Mouse (Mus musculus): ENCODE measurements around the gene Asap3. TPM values are rescaled to one million over a fixed set of nuclear protein-coding genes. Genes with fewer than 3 reads are reported as not detected.

The Asap3 gene
- polyA plus RNA-seq, 1 experiment from 2014 or later: 5.3 TPM

DNA sequence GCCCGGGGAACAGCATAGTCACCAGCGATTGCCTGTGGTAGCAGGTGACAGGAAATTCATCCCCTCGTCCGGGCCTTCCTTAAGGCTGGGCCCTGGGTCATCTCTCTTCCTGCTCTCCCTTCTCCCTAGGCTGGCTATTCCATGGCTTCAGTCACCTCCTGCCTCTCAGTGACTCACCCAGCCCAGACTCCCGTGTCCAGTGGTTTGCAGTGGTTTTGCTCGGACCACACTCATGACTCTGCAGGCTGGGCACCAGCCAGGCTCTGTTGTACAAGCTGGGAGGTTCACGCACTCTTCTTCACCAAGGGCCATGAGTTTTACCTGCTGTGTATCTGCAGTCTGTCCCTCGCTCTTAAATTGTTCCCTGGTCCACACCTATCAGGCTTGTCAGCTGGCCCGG, 4.8 kb downstream of the Asap3 start:
- H3K9me3 ChIP-seq: no peaks in the 10 kb centered on the region
- WGBS: 79% methylated on average over 9 of the region's 9 CpGs

DNA sequence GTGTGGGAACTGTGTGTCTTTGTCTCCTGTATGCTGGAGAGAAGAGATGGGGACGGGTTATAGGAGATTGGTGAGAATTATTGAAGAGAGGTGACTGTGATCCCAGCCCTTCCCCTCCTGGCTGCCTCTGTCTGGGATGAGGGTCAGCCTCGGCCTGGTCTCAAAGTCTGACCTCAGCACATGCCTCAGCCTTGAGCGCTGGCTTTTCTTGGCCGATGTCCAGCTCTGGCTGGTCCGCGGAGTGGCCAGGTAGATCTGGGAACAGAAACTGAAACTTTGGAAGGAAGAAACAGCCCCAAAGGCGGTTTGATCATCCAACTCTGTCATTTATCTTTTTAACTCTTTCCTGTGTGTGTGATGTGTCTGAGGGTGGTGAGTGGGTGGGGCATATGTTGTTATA, 7.5 kb downstream of the Asap3 start:
- H3K27me3 ChIP-seq (replicated peaks; ENCODE audit: low read depth, poor library complexity, severe bottlenecking): peaks cover 16% of the 10 kb centered on the region
- peaks cover 27% of the 10 kb centered on the region for H3K4me1 ChIP-seq
- no peak for DNase-seq (ENCODE audit: low spot score)
- no peak overlapping the region for H3K4me3 ChIP-seq
- WGBS: 86% methylated on average over 7 of the region's 7 CpGs
- H3K9me3 ChIP-seq: no peaks in the 10 kb centered on the region
- 0 out of 2 replicates have a peak, but pooled peaks cover 4% of the 10 kb centered on the region for H3K36me3 ChIP-seq (replicated peaks)
- no peak overlapping the region for H3K27ac ChIP-seq (replicated peaks)

More for the DNA sequence above, 4.8 kb downstream of the Asap3 start:
- Histone ChIP-seq H3K27me3 (replicated peaks; ENCODE audit: low read depth, poor library complexity, severe bottlenecking) (peaks cover 26% of the 10 kb centered on the region), H3K36me3 (replicated peaks) (0 out of 2 replicates have a peak, but pooled peaks cover 4% of the 10 kb centered on the region), H3K27ac (replicated peaks) (no peak overlapping the region), H3K4me1 (peaks cover 29% of the 10 kb centered on the region), H3K4me3 (no peak overlapping the region)
- DNase-seq (ENCODE audit: low spot score): no peak

- no peaks in the 10 kb centered on the region for H3K9me3 ChIP-seq
- peaks cover 21% of the 10 kb centered on the region for H3K27me3 ChIP-seq (replicated peaks; ENCODE audit: low read depth, poor library complexity, severe bottlenecking)
- H3K27ac ChIP-seq (replicated peaks): no peak overlapping the region
- peaks cover 34% of the 10 kb centered on the region for H3K4me1 ChIP-seq
- H3K36me3 ChIP-seq (replicated peaks): 0 out of 2 replicates have a peak, but pooled peaks cover 4% of the 10 kb centered on the region
- H3K4me3 ChIP-seq: no peak overlapping the region
- WGBS: 85% methylated on average over 8 of the region's 8 CpGs
- DNase-seq (ENCODE audit: low spot score): no peak
These were observed 8.7 kb downstream of the Asap3 start for GRCm38 (mm10) chr4:136214828-136215227.

GRCm38 (mm10) chr4:136215576-136215975, 9.4 kb downstream of the Asap3 start:
- no peak for DNase-seq (ENCODE audit: low spot score)
- H3K27ac ChIP-seq (replicated peaks): no peak overlapping the region
- WGBS: 87% methylated on average over 8 of the region's 8 CpGs
- H3K27me3 ChIP-seq (replicated peaks; ENCODE audit: low read depth, poor library complexity, severe bottlenecking): peaks cover 28% of the 10 kb centered on the region
- H3K36me3 ChIP-seq (replicated peaks): 0 out of 2 replicates have a peak, but pooled peaks cover 4% of the 10 kb centered on the region
- no peak overlapping the region for H3K4me3 ChIP-seq
- H3K9me3 ChIP-seq: no peaks in the 10 kb centered on the region
- peaks cover 42% of the 10 kb centered on the region for H3K4me1 ChIP-seq

GRCm38 (mm10) chr4:136217063-136217462, 10.9 kb downstream of the Asap3 start:
- Histone ChIP-seq H3K9me3 (no peaks in the 10 kb centered on the region), H3K4me1 (peaks cover 47% of the 10 kb centered on the region), H3K27ac (replicated peaks) (no peak overlapping the region; the same call in 1 of the 2 replicates), H3K4me3 (no peak overlapping the region), H3K27me3 (replicated peaks; ENCODE audit: low read depth, poor library complexity, severe bottlenecking) (peaks cover 37% of the 10 kb centered on the region), H3K36me3 (replicated peaks) (0 out of 2 replicates have a peak, but pooled peaks cover 4% of the 10 kb centered on the region)
- 70% methylated on average over 10 of the region's 10 CpGs for WGBS
- no peak for DNase-seq (ENCODE audit: low spot score)

DNA sequence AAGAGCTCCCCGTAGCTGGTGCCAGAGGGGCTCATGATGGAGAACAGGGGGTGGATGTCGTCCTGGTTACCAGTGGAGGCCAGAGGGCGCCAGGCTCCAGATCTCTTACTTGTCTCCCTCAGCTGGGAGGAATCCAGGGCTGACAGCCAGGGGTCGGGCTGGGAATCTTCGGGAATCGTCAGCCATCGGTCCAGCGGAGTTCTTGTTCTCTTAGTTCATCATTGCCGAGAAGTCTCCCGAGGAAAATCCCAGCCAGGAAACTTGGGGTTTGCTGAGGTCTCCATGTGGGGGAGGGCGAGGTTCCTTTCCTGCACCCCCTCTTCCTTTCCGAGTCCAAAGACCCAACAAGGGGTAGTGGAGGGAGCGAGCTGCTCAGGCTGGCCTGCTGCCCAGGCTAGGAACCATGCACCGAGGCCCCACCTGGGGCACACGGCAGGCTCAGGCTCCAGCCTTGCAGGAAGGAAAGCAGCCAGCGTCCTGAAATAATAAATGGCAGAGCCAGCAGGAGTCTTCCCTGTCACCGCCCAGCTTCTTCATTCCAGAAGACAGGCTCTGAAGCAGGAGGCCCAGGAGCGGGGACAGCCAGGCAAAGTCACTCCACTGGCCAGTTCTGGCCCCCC, 12.5 kb downstream of the Asap3 start:
- H3K27me3 ChIP-seq (replicated peaks; ENCODE audit: low read depth, poor library complexity, severe bottlenecking): peaks cover 37% of the 10 kb centered on the region
- H3K9me3 ChIP-seq: no peaks in the 10 kb centered on the region
- H3K36me3 ChIP-seq (replicated peaks): 0 out of 2 replicates have a peak, but pooled peaks cover 4% of the 10 kb centered on the region
- H3K4me1 ChIP-seq: peaks cover 53% of the 10 kb centered on the region
- H3K4me3 ChIP-seq: 0 out of 2 replicates have a peak overlapping the region, but pooled peaks have one; percentile 25
- peak overlapping the region; percentile 48 for H3K27ac ChIP-seq (replicated peaks)
- WGBS: 11% methylated on average over 18 of the region's 18 CpGs
- peak; percentile 47 for DNase-seq (ENCODE audit: low spot score)

DNA sequence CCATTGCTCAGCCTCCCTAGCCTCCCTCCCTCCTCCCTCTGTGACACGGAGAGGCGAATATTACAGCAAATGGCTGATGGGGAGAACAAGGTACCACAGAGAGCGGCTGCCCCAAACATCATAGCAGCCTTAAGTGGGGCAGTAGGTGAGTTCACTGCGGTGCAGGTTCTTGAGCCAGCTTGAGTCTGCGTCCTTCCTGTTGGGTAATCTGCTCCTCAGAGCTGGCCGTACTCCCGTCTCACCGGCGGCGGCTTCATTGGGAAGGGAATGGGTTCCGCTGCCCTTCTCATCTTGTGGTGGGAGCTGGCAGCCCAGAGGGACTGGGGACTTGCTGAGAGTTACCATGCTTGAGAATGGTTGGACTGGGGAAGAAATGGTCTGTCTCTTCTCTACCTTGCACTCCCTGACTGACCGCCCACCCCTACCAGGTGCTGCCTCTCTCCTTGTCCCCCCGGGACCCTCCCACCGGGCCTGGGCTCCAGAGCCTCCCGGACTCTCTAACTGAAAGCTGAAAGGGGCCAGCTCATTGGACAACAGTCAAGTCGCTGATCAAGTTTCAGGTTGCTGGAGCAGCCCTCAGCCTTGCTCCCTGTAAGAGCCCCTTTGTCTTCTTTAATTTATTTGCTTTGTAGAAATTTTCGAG, 14.1 kb downstream of the Asap3 start:
- Histone ChIP-seq H3K27ac (replicated peaks) (peak overlapping the region; percentile 69), H3K36me3 (replicated peaks) (no peaks in the 10 kb centered on the region), H3K27me3 (replicated peaks; ENCODE audit: low read depth, poor library complexity, severe bottlenecking) (peaks cover 37% of the 10 kb centered on the region), H3K9me3 (no peaks in the 10 kb centered on the region), H3K4me1 (peaks cover 59% of the 10 kb centered on the region), H3K4me3 (peak overlapping the region; percentile 47)
- peak; percentile 68 for DNase-seq (ENCODE audit: low spot score)
- WGBS: 5% methylated on average over 17 of the region's 17 CpGs

GRCm38 (mm10) chr4:136223549-136224239, 17.5 kb downstream of the Asap3 start:
- peaks cover 26% of the 10 kb centered on the region for H3K27me3 ChIP-seq (replicated peaks; ENCODE audit: low read depth, poor library complexity, severe bottlenecking)
- WGBS: 64% methylated on average over 13 of the region's 13 CpGs
- H3K9me3 ChIP-seq: no peaks in the 10 kb centered on the region
- peak; percentile 45 for DNase-seq (ENCODE audit: low spot score)
- peaks cover 46% of the 10 kb centered on the region for H3K4me1 ChIP-seq
- no peaks in the 10 kb centered on the region for H3K36me3 ChIP-seq (replicated peaks)
- peak overlapping the region; percentile 5; the same call in 1 of the 2 replicates for H3K27ac ChIP-seq (replicated peaks)
- no peak overlapping the region for H3K4me3 ChIP-seq

DNA sequence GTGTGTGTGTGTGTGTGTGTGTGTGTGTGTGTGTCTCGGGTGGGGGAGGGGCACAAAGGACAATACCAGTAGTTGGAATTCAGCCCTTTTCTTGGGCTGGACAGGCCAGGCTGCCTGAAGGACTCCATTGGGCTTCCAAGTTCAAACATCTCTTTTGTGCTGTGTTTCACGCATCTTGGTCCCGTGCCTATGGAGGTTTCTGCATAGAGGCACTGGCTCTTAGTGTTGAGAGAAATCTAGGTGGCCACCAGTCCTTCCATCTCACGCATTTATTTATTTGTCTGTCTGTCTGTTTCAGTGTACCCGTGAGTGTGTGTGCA, 18.0 kb downstream of the Asap3 start:
- no peaks in the 10 kb centered on the region for H3K36me3 ChIP-seq (replicated peaks)
- H3K4me1 ChIP-seq: peaks cover 44% of the 10 kb centered on the region
- no peak overlapping the region for H3K4me3 ChIP-seq
- H3K9me3 ChIP-seq: no peaks in the 10 kb centered on the region
- peak overlapping the region; percentile 5; the same call in 1 of the 2 replicates for H3K27ac ChIP-seq (replicated peaks)
- DNase-seq (ENCODE audit: low spot score): no peak
- peaks cover 21% of the 10 kb centered on the region for H3K27me3 ChIP-seq (replicated peaks; ENCODE audit: low read depth, poor library complexity, severe bottlenecking)
- WGBS: 59% methylated on average over 5 of the region's 5 CpGs

DNA sequence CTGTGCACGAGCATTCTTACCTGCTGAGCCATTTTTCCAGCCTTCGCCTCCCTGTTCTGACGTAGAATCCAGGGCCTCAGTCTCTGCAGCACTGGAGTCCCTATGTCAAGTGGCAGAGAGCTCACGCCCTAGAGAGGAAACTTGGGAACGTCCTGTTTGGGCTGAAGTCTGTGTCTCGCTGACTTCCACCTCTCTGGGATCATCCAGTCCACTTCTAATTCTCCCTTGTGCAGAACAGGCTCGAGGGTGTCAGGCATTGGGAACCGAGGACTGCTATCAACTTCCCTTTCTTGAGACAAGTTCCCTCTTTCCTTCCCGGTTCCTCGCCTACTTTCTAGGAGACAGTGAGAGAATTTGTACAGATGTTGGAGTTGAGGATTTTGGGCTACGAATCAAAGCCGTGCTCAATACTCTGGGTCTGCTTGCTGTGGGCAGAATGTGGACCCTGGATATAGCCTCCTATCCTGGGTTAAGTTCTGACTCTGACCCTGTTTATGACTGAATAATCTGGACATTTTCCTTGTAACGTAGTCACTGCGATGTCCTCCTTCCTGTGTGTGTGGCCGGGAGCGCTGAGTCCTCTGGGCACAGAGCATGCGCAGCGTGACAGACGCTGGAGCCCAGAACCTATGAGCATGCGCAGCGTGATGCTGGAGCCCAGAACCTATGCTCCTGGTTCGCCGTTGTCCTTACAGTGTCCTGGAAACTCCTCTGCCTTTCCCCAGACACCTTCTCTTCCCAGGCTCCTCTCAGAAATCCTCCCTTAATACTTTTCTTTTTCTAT, 18.7 kb downstream of the Asap3 start:
- H3K4me3 ChIP-seq: no peak overlapping the region
- no peak for DNase-seq (ENCODE audit: low spot score)
- H3K27me3 ChIP-seq (replicated peaks; ENCODE audit: low read depth, poor library complexity, severe bottlenecking): peaks cover 15% of the 10 kb centered on the region
- H3K36me3 ChIP-seq (replicated peaks): no peaks in the 10 kb centered on the region
- no peaks in the 10 kb centered on the region for H3K9me3 ChIP-seq
- WGBS: 81% methylated on average over 23 of the region's 23 CpGs
- H3K4me1 ChIP-seq: peaks cover 38% of the 10 kb centered on the region
- H3K27ac ChIP-seq (replicated peaks): 0 out of 2 replicates have a peak overlapping the region, but pooled peaks have one; percentile 5

- no peak overlapping the region for H3K27ac ChIP-seq (replicated peaks)
- DNase-seq (ENCODE audit: low spot score): no peak
- no peak overlapping the region for H3K4me3 ChIP-seq
- no peaks in the 10 kb centered on the region for H3K27me3 ChIP-seq (replicated peaks; ENCODE audit: low read depth, poor library complexity, severe bottlenecking)
- 80% methylated on average over 7 of the region's 7 CpGs for WGBS
- H3K4me1 ChIP-seq: peaks cover 25% of the 10 kb centered on the region
- H3K36me3 ChIP-seq (replicated peaks): no peaks in the 10 kb centered on the region
- no peaks in the 10 kb centered on the region for H3K9me3 ChIP-seq
These were observed 21.2 kb downstream of the Asap3 start for GRCm38 (mm10) chr4:136227408-136227807.

DNA sequence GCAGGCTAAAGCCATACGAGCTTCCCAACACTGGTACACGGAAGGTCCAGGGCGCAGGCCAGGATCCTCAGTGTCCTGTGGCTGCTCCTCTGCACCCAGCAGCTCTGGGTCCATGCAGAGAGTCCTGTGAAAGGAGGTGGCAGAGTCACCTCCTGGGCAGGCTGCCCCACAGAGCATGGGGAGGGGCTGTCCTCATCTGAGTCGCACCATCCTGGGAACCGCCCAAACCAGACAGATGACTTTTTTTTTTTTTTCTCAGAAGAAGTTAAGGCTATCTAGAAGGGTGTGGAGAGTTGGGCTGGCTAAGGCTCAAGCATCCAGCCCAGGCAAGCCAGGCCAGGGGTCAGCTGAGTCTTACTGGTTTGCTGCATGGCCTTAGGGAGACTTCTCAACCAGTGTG, 22.5 kb downstream of the Asap3 start:
- 73% methylated on average over 5 of the region's 5 CpGs for WGBS
- Histone ChIP-seq H3K36me3 (replicated peaks) (no peaks in the 10 kb centered on the region), H3K27me3 (replicated peaks; ENCODE audit: low read depth, poor library complexity, severe bottlenecking) (peaks cover 8% of the 10 kb centered on the region; the same call in 1 of the 2 replicates), H3K4me3 (no peak overlapping the region), H3K9me3 (no peaks in the 10 kb centered on the region), H3K27ac (replicated peaks) (no peak overlapping the region), H3K4me1 (peaks cover 26% of the 10 kb centered on the region)
- no peak for DNase-seq (ENCODE audit: low spot score)
